Comparison of ENCODE assay signal across 14 mouse cellular contexts in genomic region chr11:72697323-72697722, GRCm38 (mm10).
"Had no signal": no experiment of that assay in that cellular context is flagged by ENCODE, and none has a peak within 500 bp of the region (broad histone marks: within the 10 kb centered on the region; RNA-seq: fewer than 3 reads in every experiment).

No protein-coding gene starts in this region.

- H3K4me3 ChIP-seq: kidney, embryonic 15.5 days; limb, embryonic 13.5 days; liver, embryonic 12.5 days; midbrain, embryonic 13.5 days; neural tube, embryonic 12.5 days; stomach, embryonic 15.5 days had no signal

- H3K27me3 ChIP-seq: kidney, embryonic 15.5 days; limb, embryonic 13.5 days; liver, embryonic 12.5 days; midbrain, embryonic 13.5 days; neural tube, embryonic 12.5 days; stomach, embryonic 15.5 days had no signal

- ATAC-seq: liver, embryonic 12.5 days; midbrain, embryonic 13.5 days had no signal

- H3K4me1 ChIP-seq: limb, embryonic 13.5 days; neural tube, embryonic 12.5 days; stomach, embryonic 15.5 days had no signal

- DNase-seq: kidney, adult 2 months; kidney, postnatal 14 days; left cerebral cortex, postnatal 4 days; lung, postnatal 36 days; retina, postnatal 1 day; right cerebral cortex, postnatal 4 days; spleen, adult 18-20 months; thymus, postnatal 4 days had no signal

- H3K9ac ChIP-seq: kidney, embryonic 15.5 days; limb, embryonic 13.5 days; liver, embryonic 12.5 days; midbrain, embryonic 13.5 days; neural tube, embryonic 12.5 days; stomach, embryonic 15.5 days had no signal

- H3K9me3 ChIP-seq: kidney, embryonic 15.5 days; limb, embryonic 13.5 days; liver, embryonic 12.5 days; midbrain, embryonic 13.5 days; neural tube, embryonic 12.5 days; stomach, embryonic 15.5 days had no signal

- H3K4me2 ChIP-seq: kidney, embryonic 15.5 days; limb, embryonic 13.5 days; liver, embryonic 12.5 days; midbrain, embryonic 13.5 days; neural tube, embryonic 12.5 days; stomach, embryonic 15.5 days had no signal

- H3K27ac ChIP-seq: kidney, embryonic 15.5 days; limb, embryonic 13.5 days; liver, embryonic 12.5 days; midbrain, embryonic 13.5 days; neural tube, embryonic 12.5 days; stomach, embryonic 15.5 days had no signal

- H3K36me3 ChIP-seq: stomach, embryonic 15.5 days had no signal
